Mouse (Mus musculus): ENCODE data around the gene Gfi1. TPM values are rescaled to one million over a fixed set of nuclear protein-coding genes. Genes with fewer than 3 reads are reported as not detected.

The Gfi1 gene
- polyA plus RNA-seq, 1 experiment, result 6.1 TPM

GRCm38 (mm10) chr5:107723541-107724511 is 2.0 kb downstream of the Gfi1 start:
- peak; percentile 29 for DNase-seq (ENCODE audit: low read depth, low spot score)
- 2% methylated on average over 49 of the region's 49 CpGs for WGBS

- WGBS, result 5% methylated on average over 34 of the region's 34 CpGs
Measured at GRCm38 (mm10) chr5:107722661-107723532, 2.9 kb downstream of the Gfi1 start.

GRCm38 (mm10) chr5:107721638-107722011 is 4.2 kb downstream of the Gfi1 start:
- no peak for DNase-seq (ENCODE audit: low read depth, low spot score)
- WGBS, result 18% methylated on average over 33 of the region's 33 CpGs

More at GRCm38 (mm10) chr5:107722661-107723532, 2.9 kb downstream of the Gfi1 start:
- DNase-seq (ENCODE audit: low read depth, low spot score), result no peak

- WGBS, result 9% methylated on average over 58 of the region's 58 CpGs
- no peak for DNase-seq (ENCODE audit: low read depth, low spot score)
Measured at GRCm38 (mm10) chr5:107720991-107721637, 4.7 kb downstream of the Gfi1 start.

GRCm38 (mm10) chr5:107720511-107720910 is 5.3 kb downstream of the Gfi1 start:
- 19% methylated on average over 5 of the region's 5 CpGs for WGBS
- DNase-seq (ENCODE audit: low read depth, low spot score), result no peak

- 14% methylated on average over 1 of the region's 1 CpGs for WGBS
- DNase-seq (ENCODE audit: low read depth, low spot score), result no peak
Measured at GRCm38 (mm10) chr5:107719786-107720185, 6.0 kb downstream of the Gfi1 start.

GRCm38 (mm10) chr5:107719209-107719608 is 6.6 kb downstream of the Gfi1 start:
- no peak for DNase-seq (ENCODE audit: low read depth, low spot score)
- 30% methylated on average over 3 of the region's 3 CpGs for WGBS

GRCm38 (mm10) chr5:107717871-107718361 is 7.9 kb downstream of the Gfi1 start:
- no peak for DNase-seq (ENCODE audit: low read depth, low spot score)
- 19% methylated on average over 11 of the region's 11 CpGs for WGBS

GRCm38 (mm10) chr5:107711689-107712088 is 14.1 kb downstream of the Gfi1 start:
- no peak for DNase-seq (ENCODE audit: low read depth, low spot score)
- WGBS, result 17% methylated on average over 2 of the region's 2 CpGs

- WGBS, result 83% methylated on average over 8 of the region's 8 CpGs
- DNase-seq (ENCODE audit: low read depth, low spot score), result no peak
Measured at GRCm38 (mm10) chr5:107708124-107708797, 17.6 kb downstream of the Gfi1 start.

- DNase-seq (ENCODE audit: low read depth, low spot score), result no peak
- 31% methylated on average over 1 of the region's 1 CpGs for WGBS
Measured at GRCm38 (mm10) chr5:107706262-107706661, 19.6 kb downstream of the Gfi1 start.

- 32% methylated on average over 4 of the region's 4 CpGs for WGBS
- no peak for DNase-seq (ENCODE audit: low read depth, low spot score)
Measured at GRCm38 (mm10) chr5:107705756-107706155, 20.1 kb downstream of the Gfi1 start.

- no peak for DNase-seq (ENCODE audit: low read depth, low spot score)
- WGBS, result 59% methylated on average over 6 of the region's 6 CpGs
Measured at GRCm38 (mm10) chr5:107703207-107703763, 22.6 kb downstream of the Gfi1 start.

- DNase-seq (ENCODE audit: low read depth, low spot score), result no peak
- WGBS, result 73% methylated on average over 9 of the region's 9 CpGs
Measured at GRCm38 (mm10) chr5:107701658-107702057, 24.2 kb downstream of the Gfi1 start.

- no peak for DNase-seq (ENCODE audit: low read depth, low spot score)
- WGBS, result 84% methylated on average over 10 of the region's 10 CpGs
Measured at GRCm38 (mm10) chr5:107700873-107701272, 25.0 kb downstream of the Gfi1 start.

GRCm38 (mm10) chr5:107698888-107699287 is 26.9 kb downstream of the Gfi1 start:
- no peak for DNase-seq (ENCODE audit: low read depth, low spot score)
- 74% methylated on average over 8 of the region's 8 CpGs for WGBS

GRCm38 (mm10) chr5:107695019-107695418 is 30.8 kb downstream of the Gfi1 start:
- WGBS, result 77% methylated on average over 3 of the region's 3 CpGs
- DNase-seq (ENCODE audit: low read depth, low spot score), result no peak

- WGBS, result 11% methylated on average over 9 of the region's 9 CpGs
- no peak for DNase-seq (ENCODE audit: low read depth, low spot score)
Measured at GRCm38 (mm10) chr5:107688499-107688866, 37.4 kb downstream of the Gfi1 start.

Measured in large intestine, adult 2 months (tissue).